Mouse (Mus musculus): ENCODE data around the gene Wwox. TPM values are rescaled to one million over a fixed set of nuclear protein-coding genes. Genes with fewer than 3 reads are reported as not detected.

The Wwox gene
- polyA plus RNA-seq, 3 experiments from 2014 or later = 8.6 to 17.2 (median 12.6) TPM

DNA sequence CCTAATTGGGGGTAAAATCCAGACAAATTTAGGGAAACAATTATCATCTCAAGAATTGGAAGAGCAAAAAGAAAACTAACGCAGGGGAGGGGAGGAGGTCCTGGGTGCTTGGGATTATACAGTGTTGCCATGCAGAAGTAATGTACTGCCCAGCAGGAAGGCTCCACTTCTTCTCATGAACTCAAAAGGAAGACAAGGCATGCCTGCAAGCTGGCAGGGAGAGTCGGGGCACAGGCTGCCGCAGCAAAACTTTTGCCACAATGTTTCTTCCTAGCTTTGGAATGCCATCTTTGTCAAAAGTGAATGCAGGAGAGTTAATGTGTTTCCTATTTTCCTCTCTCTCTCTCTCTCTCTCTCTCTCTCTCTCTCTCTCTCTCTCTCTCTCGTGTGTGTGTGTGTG lies 163.6 kb downstream of the Wwox start:
- ATAC-seq = no peak

DNA sequence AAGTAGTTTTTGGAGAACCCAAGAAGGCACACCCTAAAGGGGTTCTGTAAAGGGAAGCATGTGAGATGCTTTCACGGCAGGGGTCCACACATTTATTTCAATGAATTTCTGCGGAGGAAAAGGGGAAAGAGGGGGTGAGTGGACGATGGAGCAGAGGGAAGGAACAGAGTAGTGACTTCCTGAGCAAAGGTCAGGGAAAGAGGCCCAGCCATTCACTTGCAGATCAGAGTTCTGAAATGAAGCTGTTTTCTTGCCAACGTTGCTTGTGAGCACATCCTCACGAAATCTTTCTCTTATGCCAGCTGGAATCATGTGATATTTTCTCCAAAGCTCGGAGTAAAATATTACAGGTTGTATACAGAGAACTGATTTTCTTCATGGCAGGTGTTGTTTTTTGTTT lies 164.1 kb downstream of the Wwox start:
- ATAC-seq = no peak

DNA sequence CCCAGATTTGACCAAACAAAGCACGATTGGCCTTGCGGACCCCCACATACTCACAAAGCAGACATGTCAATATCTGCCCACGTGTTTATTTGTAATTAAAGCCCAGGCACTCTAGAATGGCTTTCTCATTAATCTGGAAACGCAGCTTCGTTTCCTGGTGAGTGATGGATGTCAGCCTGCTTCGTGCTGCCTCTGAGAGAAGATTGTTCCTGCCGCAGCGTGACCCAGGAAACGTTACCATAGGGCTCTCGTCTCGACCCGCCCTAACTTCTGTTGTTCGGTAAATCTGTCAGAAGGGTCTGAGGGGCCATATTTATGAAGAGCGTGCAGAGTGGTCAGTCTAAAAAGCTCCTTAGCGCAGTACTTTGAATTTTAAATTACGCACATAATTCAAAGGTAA lies 164.9 kb downstream of the Wwox start:
- no peak for ATAC-seq

DNA sequence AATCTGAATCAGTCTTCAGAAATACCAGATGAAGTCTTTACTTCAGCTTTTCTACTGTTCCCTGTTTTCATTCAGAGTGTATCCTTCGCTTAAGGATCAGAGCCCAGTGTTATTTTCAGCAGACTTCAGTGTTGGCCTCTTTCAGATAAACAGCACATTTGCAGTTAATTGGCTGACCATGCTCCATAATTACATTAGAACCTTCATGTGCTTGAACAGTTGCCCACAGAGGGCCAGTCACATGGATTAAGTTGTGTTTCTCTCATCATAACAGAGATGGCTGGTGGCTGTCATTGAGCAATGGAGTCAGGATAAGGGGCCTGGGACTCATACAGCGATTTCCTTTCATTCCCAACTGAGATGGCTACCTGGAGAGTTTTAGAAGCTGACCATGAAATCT lies 166.2 kb downstream of the Wwox start:
- ATAC-seq = no peak

DNA sequence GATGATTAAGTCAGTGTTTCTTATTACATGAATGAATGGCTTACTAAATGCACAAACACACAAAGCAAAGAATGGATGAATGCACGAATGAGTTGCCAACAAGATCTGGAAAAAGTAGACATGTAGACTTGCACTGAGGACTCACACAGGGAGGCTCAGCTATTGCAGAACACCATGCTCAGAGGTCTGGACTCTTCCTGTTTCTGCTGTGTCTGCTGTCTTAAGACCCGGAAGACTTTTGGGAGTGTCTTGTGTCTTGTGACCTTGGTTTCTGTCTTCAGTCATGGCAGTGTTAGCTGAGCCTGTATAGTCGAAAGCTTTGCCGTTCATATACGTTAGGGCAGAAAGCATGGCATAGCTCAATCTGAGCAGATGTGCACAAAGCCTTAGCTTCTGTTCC lies 169.9 kb downstream of the Wwox start:
- ATAC-seq = no peak

DNA sequence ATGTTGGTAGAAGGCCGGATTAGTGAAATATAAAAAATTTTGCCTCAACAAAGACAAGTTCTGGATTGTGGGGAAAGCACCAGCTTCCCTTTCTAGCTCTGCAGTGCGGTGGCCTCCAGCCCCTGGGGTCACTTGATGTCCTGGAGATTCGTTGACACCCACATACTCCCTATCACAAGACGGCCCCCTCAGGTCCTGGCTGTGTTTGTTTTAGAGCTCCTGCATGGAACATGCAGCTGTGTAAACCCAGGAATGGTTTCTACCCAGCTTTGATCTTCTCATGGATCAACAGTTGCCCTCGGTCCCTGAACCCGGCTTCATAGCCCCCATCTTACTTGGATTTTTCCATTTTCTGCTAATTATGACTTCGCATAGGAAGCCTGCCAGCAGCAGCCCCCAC lies 171.6 kb downstream of the Wwox start:
- no peak for ATAC-seq

DNA sequence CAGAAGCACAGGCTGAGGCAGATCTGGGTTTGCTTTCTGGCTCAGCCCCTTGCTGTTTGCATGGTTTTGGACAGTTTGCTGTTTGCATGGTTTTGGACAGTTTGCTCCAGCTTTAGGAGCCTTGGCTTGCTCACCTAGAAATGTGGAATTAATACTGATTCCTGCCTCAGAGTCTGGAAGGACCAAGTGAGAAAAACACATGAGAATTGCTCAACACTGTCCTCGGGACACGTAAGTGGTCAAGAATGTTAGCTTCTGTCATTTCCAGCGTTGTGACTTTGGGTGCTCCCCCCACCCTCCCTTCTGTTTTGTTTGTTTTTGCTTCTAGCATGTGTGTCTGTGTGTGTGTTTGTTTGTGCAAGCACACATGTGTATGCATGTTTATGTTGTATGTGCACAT lies 172.6 kb downstream of the Wwox start:
- ATAC-seq = no peak

DNA sequence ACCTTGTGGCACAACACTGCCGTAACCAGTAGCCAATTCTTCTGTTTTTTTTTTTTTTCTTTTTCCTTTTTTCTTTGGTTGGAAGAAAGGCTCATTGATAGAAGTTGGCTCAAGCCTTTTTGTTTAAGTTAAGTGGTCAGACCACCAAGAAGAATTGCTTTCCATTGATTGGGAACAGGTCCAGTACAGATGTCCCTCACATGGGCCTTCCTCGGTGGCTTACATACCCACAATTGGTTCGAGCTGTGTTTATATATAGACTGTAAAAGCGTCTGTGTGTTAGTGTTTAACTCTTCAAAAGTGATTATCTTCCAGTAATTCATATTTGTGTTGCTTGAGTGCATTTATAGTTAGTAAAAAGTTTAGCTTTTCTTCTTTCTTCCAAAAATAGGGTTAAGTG lies 176.0 kb downstream of the Wwox start:
- ATAC-seq = no peak

DNA sequence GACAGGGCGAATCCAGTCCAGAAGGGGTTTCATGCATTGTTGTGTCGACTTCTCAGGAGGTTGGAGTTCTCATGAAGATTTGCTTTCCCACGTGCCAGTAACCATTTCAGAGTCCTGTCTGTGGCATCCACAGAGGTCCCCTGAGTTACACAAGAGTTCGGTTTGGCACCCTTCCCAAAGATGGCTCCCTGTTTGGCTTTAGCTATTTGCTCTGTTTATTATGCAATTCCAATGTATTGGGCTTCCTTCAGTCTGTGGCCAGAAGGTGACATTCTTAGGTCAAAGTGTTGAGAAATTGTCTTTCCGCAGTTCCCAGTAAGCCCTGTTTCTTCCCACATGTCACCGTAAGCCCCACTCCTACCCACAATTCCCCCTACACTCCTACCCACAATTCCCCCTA lies 176.5 kb downstream of the Wwox start:
- no peak for ATAC-seq

DNA sequence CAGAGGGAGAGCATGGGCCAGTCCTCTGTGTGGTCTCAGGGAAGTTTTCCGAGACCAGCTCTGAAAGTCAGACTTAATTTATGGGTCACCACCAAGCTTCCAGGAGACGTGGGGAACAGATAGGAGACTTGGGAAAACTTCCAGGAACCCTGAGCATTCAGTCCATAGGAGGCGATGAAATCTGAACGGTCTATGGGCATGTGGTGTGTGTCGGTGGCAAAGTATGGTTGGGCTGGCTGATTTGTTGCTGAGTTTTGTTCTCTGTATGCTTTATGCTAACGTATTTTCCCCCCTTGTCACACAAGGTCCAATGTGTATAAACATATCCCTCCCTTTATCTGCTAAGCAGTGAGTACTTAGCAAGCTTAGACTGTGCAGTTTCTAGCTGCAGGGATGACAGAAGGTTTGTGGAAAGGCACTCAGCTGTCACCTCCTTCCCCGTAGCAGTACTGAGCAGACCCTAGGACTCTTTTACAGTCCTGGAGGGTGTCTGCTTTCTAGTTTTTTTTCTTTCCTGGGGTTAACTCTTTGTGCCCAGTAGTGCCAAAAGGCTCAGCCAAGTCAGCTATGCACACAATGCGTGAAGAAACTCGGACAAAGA lies 179.6 kb downstream of the Wwox start:
- ATAC-seq = no peak

DNA sequence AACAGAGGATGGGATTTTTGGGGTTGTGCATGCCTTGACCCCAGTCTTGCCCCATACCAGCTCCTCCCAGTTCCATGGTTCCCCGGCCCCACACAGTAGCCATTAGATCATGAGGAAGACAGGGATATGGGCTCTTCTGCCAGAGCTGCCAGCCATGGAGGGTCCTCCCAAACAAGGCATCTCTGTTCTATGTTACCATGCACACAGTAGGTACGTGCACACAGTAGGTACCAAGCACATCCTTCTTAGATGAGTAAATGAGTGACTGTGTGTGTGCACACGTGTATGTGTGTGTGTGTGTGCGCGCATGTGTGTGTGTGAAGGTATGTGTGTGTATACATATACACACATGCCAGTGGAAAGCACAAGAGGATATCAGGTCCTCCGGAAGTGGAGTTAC lies 185.9 kb downstream of the Wwox start:
- ATAC-seq = no peak

DNA sequence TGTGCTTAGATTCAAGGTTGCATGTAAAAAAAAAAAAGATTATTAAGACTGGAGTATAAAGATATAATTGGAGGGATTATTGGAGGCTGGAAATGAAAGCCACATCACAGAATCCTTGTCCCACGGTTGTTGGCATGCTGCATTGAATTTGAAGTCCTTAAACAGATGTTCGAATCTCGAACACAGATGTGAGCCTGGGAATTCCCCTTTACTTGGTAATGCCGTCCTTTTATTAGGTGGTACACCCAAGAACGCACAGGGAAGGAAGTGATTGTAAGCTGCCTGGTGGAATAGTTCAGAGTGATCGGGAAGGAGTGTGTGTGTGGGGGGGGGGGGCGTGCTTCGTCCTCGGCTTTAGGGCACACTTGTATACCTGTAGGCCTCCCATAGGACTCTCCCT lies 187.4 kb downstream of the Wwox start:
- ATAC-seq = no peak

DNA sequence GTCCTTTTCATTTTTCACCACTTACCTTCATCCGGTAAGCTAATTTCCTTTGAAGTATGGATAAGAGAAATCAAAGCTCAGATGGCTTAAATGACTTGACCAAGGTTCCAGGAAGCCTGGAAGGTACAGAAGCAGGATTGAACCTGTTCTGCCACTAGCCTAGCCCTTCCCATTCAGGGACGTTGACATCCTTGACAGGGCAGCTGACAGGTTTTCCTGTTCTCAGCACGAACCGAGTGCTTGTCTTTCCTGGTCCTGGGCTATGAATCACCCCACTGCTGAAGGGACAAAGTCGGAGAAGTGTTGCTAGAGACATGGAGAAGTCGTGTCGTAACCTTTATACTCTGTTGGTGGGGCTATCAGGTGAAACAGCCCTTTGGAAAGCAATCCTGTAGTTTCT lies 190.3 kb downstream of the Wwox start:
- no peak for ATAC-seq

DNA sequence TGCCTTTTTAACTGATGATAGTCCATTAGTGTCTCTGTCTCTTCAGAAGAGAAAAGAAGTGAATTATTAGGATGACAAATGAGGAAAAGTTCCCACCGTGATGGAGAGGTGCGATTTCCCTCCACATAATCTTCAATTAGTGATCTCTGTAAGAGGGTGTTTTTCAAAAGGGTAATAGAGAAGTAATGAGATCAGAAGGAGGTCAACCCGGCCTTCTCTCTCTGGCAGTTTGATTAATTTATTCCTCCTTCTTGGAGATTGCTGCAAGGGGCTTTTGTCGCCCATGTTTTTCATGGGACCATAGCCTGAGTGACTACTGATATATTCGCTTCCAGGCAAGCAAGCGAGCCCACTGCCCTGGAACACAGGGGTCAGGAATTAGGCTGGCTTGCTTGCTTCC lies 191.6 kb downstream of the Wwox start:
- no peak for ATAC-seq

DNA sequence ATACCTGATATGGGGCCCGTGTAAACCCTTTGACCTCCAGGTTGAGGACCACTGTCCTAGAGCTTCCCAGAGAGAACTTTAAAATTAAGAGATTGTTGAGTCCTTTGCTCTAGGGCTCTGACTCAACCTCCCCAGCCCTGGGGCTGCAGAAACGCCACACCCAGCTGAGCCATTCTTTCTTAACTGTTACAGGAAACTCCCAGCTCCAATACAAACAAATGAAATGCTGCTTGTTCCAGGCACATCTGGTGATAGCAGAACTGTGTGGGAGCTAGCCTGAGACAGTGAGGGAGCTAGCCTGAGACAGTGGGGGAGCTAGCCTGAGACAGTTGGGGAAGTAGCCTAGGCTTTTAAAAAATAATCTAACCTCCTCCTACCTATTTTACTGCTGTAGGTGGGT lies 194.7 kb downstream of the Wwox start:
- no peak for ATAC-seq

DNA sequence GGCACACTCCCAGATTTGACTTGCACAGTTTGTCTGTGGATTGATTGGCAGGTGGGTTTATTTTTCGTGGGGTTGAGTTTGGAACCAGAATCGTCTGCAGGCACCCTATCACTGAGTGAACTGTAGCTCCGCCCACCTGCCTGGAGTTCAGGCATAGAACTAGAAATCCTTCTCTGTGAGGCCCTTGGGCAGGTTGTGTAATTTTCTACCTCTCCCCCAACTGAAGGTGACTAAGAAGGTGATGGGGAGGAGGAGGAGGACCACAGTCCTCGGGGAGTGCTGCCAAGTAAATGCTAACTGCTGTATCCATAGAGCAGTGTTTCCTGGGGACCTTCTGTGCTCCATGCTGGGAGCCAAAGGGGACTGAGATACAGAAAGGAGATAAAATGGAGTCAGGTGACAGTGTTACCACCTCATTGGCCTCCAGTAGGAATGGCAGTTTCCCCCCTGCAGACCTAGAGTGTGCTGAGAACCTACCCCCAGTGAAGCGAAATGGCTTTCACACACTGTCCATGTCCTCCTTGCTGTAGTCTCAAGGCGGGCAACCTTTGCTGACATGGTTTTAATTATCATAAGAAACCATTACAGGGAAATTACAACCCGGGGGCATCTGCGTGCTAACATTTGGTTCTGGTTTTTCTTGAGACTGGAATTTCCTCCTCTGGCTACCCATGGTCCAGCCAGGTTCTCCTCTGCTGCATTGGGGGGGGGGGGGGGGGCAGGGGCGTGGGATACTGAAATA lies 195.4 kb downstream of the Wwox start:
- ATAC-seq = no peak

DNA sequence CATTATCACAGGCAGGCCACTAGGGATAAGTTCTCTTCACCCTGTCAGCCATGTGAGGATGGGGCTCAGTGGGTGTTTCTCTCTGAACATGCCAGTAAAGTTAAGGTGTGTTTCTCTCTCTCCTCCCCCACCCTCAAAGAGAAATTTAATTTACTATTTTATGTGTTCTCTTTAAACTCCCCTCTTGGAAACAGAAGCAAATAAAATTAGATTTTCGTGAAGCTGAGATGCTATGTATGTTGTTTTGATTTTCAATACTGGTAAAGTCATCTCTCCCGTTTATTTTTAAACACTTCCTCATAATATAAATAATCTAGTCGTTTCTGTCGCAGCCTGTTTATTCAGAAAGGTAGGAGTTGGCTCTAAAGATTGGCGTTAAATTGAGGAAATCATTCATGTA lies 196.9 kb downstream of the Wwox start:
- no peak for ATAC-seq

DNA sequence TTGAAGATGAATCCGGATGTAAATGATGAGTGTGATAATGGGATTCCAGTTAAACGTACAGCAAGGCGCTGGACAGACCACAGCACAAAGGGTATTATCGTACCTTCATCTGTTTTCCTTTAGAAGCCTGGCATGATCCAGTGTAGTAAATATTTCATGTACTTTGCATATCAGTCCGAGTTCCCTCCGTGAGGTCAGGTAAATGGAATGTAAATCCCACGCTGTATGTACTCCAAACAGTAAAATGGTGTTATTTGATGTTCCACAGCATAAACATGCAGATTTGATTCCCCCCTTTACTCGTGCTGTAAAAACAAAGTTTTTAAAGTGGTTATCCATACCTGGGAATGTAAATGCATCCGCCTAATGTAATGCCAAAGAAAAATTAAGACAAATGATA lies 202.4 kb downstream of the Wwox start:
- no peak for ATAC-seq

DNA sequence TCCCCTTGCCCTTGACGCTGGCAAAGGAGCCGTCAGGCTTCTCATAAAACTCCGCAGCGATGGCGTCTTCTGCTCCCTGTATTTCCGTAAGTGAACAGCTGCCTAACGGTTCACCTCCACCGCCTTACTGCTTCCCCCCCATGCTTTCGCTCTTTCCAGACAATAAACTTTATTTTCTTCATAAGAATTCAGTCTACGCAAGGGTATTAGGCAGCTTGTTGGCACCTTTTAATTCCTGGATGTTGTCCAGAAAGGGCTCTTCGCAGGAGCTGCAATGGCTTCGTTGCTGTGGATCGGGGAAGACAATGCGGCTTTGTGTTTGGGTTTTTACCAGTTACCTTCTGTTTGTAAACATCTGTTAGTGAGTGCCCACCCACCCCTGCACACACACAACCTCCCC lies 211.3 kb downstream of the Wwox start:
- no peak for ATAC-seq

DNA sequence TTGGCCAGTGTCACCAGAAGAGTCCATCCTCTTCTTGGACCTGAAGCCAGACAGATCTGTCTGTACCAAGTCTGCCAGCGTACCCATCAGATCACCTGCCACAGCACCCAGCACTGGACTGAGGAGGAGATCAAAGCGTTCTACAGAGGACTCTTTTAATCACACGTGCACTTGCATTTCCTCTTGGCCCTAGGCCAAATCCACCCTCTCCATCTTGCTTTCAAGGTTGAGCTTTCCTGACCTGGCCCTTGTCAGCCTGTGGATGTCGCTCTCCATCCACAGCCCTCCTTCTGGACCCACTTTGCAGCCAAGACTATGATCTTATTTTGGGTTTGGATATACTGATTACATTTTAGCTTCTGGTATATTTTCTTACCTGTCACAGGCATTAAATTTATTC lies 218.3 kb downstream of the Wwox start:
- no peak for ATAC-seq

DNA sequence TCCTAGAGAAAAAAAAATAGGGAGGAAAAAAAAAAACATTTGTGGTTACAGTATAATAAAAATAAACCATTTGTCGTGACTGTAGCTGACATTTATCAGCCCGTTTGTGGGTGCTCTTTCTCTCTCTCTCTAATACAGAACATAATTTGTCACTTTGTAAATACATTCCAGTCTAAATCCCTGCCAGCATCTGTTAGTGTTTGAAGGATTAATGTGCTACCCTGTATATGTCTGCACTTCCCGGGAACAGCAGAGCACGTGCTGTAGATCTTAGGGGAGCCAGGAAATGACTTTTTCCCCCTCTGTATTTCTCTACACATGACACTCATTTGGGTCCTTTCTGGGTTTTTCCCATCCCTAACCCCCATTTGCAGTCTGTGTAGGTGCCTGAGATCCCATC lies 219.0 kb downstream of the Wwox start:
- ATAC-seq = no peak

DNA sequence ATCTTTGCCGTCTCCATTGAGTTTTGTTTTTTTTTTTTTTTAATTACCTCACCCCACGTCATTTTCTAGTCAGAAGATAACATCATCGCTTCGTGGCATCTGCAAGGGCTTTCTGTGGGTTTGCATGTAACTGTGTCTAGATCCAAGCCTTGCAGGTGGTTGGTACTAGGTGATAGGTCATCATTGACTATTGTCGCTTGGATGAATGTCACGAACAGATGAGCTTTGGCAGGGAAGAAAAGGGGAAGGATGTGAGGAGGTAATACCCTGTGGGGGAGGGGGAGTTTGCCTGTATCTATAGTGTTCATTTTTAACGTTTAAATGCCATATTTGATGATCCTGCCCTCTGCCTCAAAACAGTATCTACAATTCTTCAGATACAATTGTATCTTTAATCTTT lies 223.6 kb downstream of the Wwox start:
- ATAC-seq = no peak

DNA sequence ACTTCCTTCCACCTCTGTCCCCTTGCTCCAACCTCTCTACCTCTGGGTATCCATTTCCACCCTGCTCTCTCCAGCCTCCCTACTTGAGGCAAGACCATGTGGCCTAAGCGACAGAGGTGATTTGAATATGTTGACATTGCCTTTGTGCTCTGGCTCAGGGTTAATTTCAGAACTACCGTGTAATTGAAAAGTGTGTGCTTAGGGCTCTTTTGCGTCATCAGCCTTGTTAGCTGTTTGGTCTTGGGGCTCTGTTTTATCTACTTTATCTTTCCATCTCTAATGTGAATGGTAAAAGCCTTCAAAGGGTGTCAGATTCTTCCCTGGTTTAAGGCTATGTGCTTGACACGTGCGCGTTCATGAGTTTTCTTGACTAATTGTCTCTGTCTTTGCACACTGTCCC lies 226.1 kb downstream of the Wwox start:
- ATAC-seq = no peak

DNA sequence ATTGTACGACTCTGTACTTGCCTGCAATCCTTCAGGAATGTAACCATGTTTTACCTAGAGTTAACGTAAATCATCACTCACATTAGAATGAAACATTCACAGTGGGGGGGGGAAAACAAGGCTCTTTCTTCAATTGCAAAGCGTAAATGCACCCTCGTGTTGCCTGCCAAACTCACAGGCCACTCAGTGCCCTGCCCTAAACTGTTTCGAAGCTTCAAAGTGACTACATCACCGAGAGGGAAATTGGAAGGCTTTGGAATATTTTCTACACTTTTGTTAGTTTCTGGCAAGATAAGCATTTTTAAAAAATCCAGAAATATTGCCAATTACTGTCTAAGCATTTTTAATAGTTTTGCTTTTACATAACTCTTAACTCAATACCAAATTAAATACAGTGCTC lies 231.3 kb downstream of the Wwox start:
- ATAC-seq = no peak

DNA sequence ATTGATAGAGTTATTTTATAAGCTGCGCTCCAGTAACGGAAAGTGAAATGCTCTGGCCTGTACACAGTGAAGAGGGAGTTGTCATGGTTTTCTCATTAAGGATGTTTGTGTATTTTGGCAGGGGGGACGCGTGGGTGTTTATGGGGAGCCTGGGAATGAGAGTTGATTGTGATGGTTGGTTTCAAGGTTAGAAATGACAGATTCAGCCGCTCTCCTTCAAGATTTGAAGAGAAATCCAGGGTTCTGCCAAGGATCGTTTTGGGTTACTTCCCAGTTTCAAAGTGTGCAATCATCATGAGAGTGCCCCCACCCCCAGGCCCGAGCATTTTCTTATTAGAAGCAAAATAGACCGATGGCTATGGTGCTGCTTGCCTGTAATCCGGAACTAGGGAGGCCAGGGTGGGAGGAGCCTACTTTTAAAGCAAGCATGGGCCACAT lies 231.8 kb downstream of the Wwox start:
- no peak for ATAC-seq

Data from inflammation-experienced regulatory T-cells, adult 6 months (primary cell).